Mouse (Mus musculus): ENCODE data around the gene Ltbp3.

The Ltbp3 gene

GRCm38 (mm10) chr19:5724549-5724941 lies 16.2 kb upstream of the Ltbp3 start:
- peak; percentile 96 for DNase-seq (ENCODE audit: low spot score)

DNA sequence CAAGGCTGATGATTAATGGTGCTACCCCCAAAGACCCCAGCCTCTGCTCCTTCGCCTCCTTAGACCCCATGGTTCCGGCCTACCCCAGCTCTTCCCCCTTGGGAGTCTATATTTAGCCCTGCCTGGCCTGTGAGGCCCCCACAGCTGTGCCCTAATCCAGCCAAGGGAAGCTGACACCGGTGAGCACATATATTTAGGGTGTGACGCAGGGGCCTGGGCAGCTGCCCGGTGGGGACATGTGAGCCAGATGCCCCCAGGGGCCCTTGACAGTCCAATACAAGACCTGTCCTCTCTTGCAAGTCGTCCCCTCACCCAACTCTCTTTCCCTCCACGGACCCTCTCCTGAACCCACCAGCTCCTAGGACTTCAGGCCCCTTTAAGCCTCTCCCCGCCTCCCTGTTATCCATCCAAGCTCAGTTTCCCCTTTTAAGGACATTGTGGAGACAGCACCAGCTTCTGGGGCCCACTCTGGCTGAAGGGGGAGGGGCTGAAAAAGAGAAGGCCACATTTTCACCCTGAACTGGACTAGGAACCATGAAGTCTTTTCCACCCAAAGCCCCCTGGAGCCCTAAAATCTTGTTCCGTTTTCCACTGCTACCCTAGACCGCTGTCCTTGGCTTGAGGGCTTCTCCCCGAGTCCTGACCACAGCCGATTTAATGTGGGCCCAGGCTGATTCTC lies 15.5 kb upstream of the Ltbp3 start:
- DNase-seq (ENCODE audit: low spot score) = peak; percentile 80

DNA sequence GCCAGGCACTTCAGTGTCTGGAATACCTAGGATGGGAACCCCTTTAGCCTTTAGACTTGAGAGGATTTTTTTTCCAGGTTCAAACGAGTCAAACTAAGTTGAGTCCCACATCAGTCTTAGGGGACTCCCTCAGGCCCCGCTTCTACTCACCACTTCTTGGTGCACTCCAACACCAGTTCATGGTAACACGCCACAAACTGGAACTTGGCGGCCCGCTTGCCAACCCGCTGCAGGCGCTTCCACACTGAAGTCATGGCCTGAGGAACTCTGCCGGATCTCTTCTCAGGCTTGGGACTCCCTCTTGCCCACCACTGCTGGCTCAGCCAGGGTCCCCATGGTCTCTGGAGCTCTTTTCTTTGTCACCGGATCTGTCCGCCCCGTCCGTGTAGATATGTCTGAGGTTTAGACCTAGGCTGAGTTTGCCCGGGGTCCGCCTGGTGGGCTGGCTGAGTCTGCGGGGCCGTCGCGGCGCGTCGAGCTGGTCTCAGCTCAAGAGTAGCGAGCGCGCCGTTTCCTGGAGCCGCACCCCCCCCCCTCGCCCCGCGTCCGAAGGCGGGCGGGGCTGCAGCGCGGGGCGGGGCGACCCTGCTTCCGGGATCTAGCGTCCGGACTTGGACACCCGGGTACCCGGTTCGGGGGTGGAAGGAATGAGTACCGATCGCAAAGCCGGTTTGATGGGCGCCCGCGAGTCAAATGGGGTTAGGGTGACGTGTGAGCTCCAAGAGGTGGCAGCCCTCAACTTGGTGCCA lies 14.8 kb upstream of the Ltbp3 start, which contains the start of gene Ehbp1l1:
Gene Ehbp1l1 (minus strand): TSS at position 551 of the 749 bp plus-strand sequence.
- peak; percentile 68 for DNase-seq (ENCODE audit: low spot score)

- no peak for DNase-seq (ENCODE audit: low spot score)
Observed at GRCm38 (mm10) chr19:5726961-5727578, 13.6 kb upstream of the Ltbp3 start.

GRCm38 (mm10) chr19:5727701-5728100 lies 13.0 kb upstream of the Ltbp3 start:
- peak; percentile 87 for DNase-seq (ENCODE audit: low spot score)

DNA sequence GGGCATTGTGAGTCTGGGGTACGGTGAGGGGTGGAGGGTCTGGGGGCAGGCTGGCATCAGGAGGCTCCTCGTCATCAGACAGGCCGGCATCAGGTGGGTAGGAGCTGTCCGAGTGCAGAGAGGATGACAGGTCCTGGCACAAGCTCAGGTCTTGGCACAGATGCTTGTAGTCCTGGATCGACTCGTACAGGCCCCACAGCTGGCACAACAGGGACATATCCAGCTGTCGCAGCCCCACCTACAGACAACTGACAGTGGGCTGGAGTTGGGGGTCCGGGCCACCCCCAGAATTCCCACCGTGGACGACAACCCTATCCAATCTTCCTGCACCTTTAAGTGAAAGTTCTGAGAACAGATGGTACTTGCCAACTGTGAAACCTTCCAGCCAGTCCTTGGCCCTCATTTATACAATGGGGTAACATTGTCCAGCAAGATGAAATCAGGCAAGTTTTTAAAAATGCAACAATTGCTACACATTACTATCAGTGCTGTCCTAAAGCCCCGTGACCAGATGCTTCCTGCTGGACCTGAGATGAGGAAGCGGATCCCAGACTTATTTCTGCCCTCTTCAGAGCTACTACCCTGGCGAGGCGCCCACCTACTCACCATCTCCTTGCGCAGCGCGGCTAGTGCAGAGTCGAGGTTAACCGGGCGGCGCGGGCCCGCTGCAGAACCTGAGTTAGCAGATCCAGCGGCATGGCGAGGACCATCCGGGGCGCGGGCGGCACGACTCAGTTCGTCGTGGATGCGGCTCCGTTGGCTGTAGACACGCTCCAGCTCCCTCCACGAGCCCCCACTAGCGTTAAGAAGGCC lies 11.9 kb upstream of the Ltbp3 start:
- DNase-seq (ENCODE audit: low spot score) = peak; percentile 69

DNA sequence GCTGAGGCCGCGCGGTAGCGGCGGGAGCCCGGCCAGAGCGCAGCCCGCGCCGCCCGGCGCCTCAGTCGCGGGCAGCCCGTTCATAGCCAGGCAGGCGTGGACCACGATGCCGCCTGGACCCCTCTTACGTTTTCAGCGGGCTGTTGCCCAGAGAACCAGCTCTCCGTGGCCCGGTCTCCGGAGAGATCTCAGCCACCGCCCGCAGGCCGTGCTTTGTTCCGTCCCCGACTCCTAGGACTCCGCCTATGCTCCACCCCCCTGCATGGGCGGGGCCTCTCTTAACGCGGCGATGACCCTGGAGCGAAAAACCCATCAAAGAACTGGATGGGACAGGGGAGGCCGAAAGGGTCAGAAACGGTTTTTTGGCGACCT lies 11.3 kb upstream of the Ltbp3 start, which contains the start of gene Fam89b:
Gene Fam89b (minus strand): TSS at position 210 of the 372 bp plus-strand sequence.
- peak; percentile 92 for DNase-seq (ENCODE audit: low spot score)

GRCm38 (mm10) chr19:5730314-5731186 lies 10.2 kb upstream of the Ltbp3 start:
- no peak for DNase-seq (ENCODE audit: low spot score)

DNA sequence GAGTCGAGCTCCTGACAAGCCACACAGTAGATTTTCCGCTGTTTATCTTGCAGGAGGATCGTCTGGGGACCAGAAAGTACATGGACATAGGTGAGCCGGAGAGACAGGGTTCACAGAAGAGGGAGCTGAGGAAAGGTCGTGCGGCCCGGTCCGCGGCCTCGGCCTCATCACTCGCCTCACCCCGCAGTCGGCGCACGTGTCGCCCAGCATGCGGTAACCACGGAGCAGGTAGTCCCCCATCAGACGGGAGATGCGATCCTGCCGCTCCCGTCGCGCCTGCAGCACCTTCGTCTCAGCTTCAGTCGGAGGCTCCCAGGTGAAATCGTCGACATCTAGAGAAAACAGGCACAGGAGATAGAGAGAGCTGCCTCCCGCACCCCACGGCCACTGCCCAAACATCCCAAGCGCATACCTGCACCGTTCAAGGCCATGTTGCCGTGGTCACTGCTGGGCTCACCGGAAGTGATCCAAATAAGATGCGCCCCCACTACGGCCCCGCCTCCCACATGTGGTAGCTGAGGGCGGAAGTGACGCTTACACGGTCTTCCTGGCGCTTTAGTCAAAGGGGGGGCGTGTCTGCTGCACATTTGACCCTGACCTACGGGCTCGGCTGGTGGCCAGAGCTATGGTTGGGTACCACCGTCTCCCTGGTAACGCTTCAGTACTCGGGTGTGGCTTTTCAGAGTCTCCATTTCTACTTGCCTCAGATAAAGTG lies 9.3 kb upstream of the Ltbp3 start:
- DNase-seq (ENCODE audit: low spot score) = peak; percentile 97

GRCm38 (mm10) chr19:5734325-5734724 lies 6.4 kb upstream of the Ltbp3 start:
- no peak for DNase-seq (ENCODE audit: low spot score)

DNA sequence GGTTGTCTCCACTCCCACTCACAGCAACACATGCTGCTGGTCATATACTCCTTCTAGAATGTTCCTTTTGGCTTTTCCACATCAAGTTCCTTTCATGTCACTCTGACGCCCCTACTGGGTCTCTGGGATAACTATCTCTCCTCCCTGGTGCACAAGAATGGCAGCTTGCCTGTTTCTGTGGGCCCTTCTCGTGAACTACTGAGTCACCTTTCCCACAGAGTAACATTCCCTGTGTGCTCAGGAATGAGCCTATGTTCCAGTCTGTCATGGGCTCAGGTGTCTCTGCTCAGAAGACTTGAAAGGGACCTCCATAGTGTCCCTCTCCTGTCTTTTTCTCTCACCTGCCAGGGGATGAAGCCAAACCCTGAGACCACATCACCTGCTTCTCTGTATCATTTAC lies 1.3 kb upstream of the Ltbp3 start:
- peak; percentile 63 for DNase-seq (ENCODE audit: low spot score)

GRCm38 (mm10) chr19:5741641-5742240 lies 1.0 kb downstream of the Ltbp3 start:
- DNase-seq (ENCODE audit: low spot score) = peak; percentile 95

GRCm38 (mm10) chr19:5742241-5742641 lies 1.5 kb downstream of the Ltbp3 start:
- no peak for DNase-seq (ENCODE audit: low spot score)

DNA sequence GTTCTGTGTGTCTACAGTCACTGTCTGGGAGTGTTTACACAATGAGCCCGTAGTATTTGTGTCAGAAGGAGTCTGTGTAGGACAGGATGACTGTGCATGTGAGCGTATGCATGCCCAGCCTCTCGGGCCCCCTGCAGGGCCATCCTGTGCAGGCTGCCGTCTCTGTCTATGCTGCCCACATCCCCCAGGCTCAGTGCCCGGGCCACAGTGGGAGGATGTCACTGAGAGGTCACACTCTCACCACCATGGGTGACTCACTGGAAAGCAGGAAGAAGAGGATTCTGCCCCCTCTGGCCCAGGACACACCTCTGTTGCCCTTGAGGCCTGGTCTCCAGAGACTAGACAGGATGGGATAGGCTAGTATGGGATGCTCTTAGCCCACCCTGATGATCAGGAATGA lies 2.9 kb downstream of the Ltbp3 start:
- DNase-seq (ENCODE audit: low spot score) = peak; percentile 66

GRCm38 (mm10) chr19:5745756-5746710 lies 5.3 kb downstream of the Ltbp3 start:
- DNase-seq (ENCODE audit: low spot score) = no peak

DNA sequence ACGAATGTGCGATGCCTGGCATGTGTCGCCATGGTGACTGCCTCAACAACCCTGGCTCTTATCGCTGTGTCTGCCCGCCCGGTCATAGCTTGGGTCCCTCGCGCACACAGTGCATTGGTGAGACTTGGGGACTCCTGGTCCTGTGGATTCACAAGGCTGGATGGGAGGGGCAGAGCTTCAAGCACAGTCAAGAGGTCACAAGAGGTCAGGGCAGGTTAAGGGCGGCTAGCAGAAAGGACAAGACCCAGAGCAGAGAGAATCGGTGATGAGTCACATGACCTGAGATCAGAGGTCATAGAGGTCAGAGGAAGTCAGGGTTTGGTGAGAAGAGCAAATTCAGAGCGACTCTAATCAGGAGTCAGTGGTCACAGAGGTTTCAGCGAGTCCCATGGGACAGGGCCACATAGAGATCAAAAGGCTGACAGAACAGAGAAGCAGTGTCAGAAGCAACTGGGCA lies 6.2 kb downstream of the Ltbp3 start:
- DNase-seq (ENCODE audit: low spot score) = no peak

- peak; percentile 65 for DNase-seq (ENCODE audit: low spot score)
Observed at GRCm38 (mm10) chr19:5749476-5749875, 8.8 kb downstream of the Ltbp3 start.

- DNase-seq (ENCODE audit: low spot score) = no peak
Observed at GRCm38 (mm10) chr19:5750951-5751350, 10.2 kb downstream of the Ltbp3 start.

GRCm38 (mm10) chr19:5751742-5752141 lies 11.0 kb downstream of the Ltbp3 start:
- DNase-seq (ENCODE audit: low spot score) = no peak

All from adipocyte (in vitro differentiated cells).